Mouse (Mus musculus) hindbrain, embryonic 15.5 days (tissue): ENCODE results near the gene Cplx1. TPM values are rescaled to one million over a fixed set of nuclear protein-coding genes. Genes with fewer than 3 reads are reported as not detected.

Experiments used
- ATAC-seq: fragments of 200-750 bp; cut with Nextera tagmentation; 2 replicates; pipeline ENCODE4 v1.8.0; 2017; ENCODE audit warnings: low read depth, moderate number of reproducible peaks, moderate TSS enrichment; ENCODE audit not compliant: low FRiP score
- H3K27ac ChIP-seq: fragments of 300-500 bp; sonication (generic); replicated peaks from 2 replicates; pipeline ENCODE4 v1.5.1; 2015; ENCODE audit warnings: mild to moderate bottlenecking, inconsistent platforms
- H3K27me3 ChIP-seq: fragments of 300-500 bp; sonication (generic); 2 replicates; pipeline ENCODE4 v1.6.1; 2015; ENCODE audit warnings: control low read depth, inconsistent platforms
- H3K36me3 ChIP-seq: fragments of 300-500 bp; sonication (generic); 2 replicates; pipeline ENCODE4 v1.6.1; 2015; ENCODE audit warnings: control low read depth, inconsistent platforms
- H3K4me1 ChIP-seq: fragments of 300-500 bp; sonication (generic); replicated peaks from 2 replicates; pipeline ENCODE4 v1.6.1; 2015; ENCODE audit warnings: control low read depth, inconsistent platforms
- H3K4me2 ChIP-seq: fragments of 300-500 bp; sonication (generic); 2 replicates; pipeline ENCODE4 v1.6.1; 2015; ENCODE audit warnings: moderate library complexity, mild to moderate bottlenecking, inconsistent platforms
- H3K4me3 ChIP-seq: fragments of 300-500 bp; sonication (generic); 2 replicates; pipeline ENCODE4 v1.5.1; 2015; ENCODE audit warnings: mild to moderate bottlenecking, inconsistent platforms
- H3K9ac ChIP-seq: fragments of 300-500 bp; sonication (generic); 2 replicates; pipeline ENCODE4 v1.6.1; 2015; ENCODE audit warnings: inconsistent platforms
- H3K9me3 ChIP-seq: fragments of 300-500 bp; sonication (generic); 2 replicates; pipeline ENCODE4 v1.6.1; 2016; ENCODE audit warnings: control low read depth, inconsistent platforms
- WGBS: fragments of 180-500 bp; shearing (Covaris S2); methylation state at CpG from one replicate; pipeline ENCODE4 v1.1.7; 2015; 5-methylcytosine and 5-hydroxymethylcytosine counted together
- polyA plus RNA-seq: library from polyadenylated mRNA; unstranded; fragments of >200 nt; fragmentation: Nextera tagmentation; extraction: Ambion mirVana; gene quantifications from 2 replicates; pipeline ENCODE4 v1.2.1, GENCODE M21; 2015

Gene Cplx1
- 170 and 187 TPM in 2 replicates for polyA plus RNA-seq

DNA sequence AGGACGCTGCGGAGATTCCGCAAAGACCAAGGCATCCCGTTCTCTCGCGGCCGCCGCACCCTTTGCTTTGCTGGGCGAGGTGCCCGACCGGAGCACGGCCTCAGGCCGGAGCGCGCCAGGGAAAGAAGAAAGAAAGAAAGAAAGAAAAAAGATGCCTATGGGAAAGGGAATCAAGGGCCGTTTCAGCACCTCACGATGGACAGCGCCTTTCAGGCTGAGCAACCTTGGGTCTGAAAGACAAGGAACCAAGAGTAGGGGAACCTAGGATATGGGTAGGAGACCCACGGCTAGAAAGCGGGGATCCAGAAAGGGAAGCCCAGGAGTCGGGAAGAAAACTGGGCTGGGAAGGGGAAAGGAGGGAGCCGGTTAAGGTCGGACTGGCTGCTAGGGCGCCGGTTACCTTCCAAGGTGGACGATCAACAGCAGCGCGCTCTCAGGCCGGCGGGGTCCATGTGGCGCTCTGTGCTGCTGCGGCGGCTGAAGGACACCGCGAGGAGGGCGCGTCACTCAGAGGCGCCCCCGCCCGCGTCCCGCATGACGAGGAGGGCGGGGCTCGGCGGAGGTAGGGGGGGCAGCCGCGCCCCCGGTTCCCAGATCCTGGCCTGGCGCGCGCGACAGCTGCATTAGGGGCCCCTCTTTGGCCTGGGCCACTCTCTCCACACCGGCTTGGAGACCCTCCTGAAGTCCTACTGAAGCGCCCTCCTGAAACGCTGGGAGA, at the start of gene Cplx1:
TSS of gene Cplx1 (minus strand) at position 536 of the 718 bp plus-strand sequence.
- peak within 1 kb of the TSS; percentile 82 for H3K27ac ChIP-seq

DNA sequence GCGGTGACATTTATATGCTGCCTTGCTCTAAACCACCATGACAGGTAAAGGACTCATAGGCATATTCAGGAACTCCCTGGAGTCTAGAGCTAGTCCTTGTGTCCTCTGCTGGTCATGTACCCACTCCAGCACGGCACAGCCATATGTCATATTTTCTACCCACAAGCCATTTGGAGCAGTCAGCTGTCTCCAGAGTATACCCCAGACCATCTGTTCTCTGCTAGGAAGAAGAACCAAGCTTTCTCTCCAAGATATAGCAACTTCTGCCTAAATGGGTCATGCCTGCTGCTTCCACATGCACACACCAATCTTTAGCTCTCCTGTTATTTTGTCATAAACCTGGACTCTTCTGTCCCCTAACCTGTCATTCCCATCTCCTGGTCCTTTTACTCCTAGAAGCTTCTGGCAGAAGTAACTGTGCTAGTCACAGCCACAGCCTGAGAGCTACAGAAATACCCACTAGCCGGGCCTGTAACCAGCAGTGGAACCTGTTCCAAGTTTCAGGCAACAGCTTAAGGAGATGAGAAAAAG, 31.6 kb upstream of the Cplx1 start:
- no peak overlapping the region for H3K4me3 ChIP-seq
- 70% methylated on average over 3 of the region's 3 CpGs for WGBS
- no peaks in the 10 kb centered on the region for H3K27me3 ChIP-seq
- no peak overlapping the region for H3K9ac ChIP-seq
- H3K36me3 ChIP-seq = peaks cover 81% of the 10 kb centered on the region
- no peak overlapping the region for H3K4me2 ChIP-seq
- H3K27ac ChIP-seq = no peak overlapping the region
- H3K4me1 ChIP-seq = no peaks in the 10 kb centered on the region
- H3K9me3 ChIP-seq = no peaks in the 10 kb centered on the region
- peak; percentile 68; the same call in 1 of the 2 replicates for ATAC-seq

More for the DNA sequence above, at the start of gene Cplx1:
- H3K4me3 ChIP-seq = peak within 1 kb of the TSS; percentile 50
- H3K4me2 ChIP-seq = peak within 1 kb of the TSS; percentile 74
- H3K4me1 ChIP-seq = peaks cover 25% of the 10 kb centered on the region
- peak within 1 kb of the TSS; percentile 70 for H3K9ac ChIP-seq
- under 1% methylated on average over 38 of the region's 56 CpGs for WGBS
- H3K36me3 ChIP-seq = peaks cover 5% of the 10 kb centered on the region; the same call in 1 of the 2 replicates
- peak; percentile 94 for ATAC-seq
- no peaks in the 10 kb centered on the region for H3K9me3 ChIP-seq
- 0 out of 2 replicates have a peak, but pooled peaks cover 10% of the 10 kb centered on the region for H3K27me3 ChIP-seq

- Histone ChIP-seq H3K27ac (no peak overlapping the region), H3K4me1 (no peaks in the 10 kb centered on the region), H3K9ac (no peak overlapping the region), H3K36me3 (peaks cover 91% of the 10 kb centered on the region), H3K4me3 (no peak overlapping the region), H3K9me3 (no peaks in the 10 kb centered on the region), H3K27me3 (no peaks in the 10 kb centered on the region), H3K4me2 (no peak overlapping the region)
- no peak for ATAC-seq
- 94% methylated on average over 6 of the region's 6 CpGs for WGBS
Measured at GRCm38 (mm10) chr5:108573054-108573453, 23.2 kb upstream of the Cplx1 start.

DNA sequence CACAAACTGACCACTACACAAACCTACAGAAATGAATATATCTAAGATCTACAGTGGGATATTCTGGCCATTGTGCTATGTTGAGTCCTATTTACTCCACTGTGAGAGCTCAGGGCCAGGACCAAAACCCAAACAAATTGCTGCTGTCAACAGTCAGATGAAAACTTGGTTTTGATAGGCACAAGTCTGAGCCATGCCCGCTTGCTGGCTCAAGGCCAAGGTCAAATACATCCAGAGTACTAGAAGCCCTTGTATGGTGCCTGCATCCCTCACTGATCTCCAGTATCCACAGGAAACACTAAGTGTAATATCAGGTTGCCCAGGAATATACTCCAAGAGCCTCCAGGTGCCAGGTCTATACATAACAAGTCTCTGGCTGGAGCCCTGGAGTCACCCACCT, 21.2 kb upstream of the Cplx1 start:
- Histone ChIP-seq H3K36me3 (peaks cover 83% of the 10 kb centered on the region), H3K4me2 (no peak overlapping the region), H3K27ac (no peak overlapping the region), H3K9ac (no peak overlapping the region), H3K4me3 (no peak overlapping the region), H3K27me3 (no peaks in the 10 kb centered on the region), H3K9me3 (no peaks in the 10 kb centered on the region), H3K4me1 (no peaks in the 10 kb centered on the region)
- 92% methylated on average over 1 of the region's 1 CpGs for WGBS
- no peak for ATAC-seq

- H3K9me3 ChIP-seq = no peaks in the 10 kb centered on the region
- no peaks in the 10 kb centered on the region for H3K27me3 ChIP-seq
- 0 out of 2 replicates have a peak, but pooled peaks have one; percentile 27 for ATAC-seq
- H3K4me3 ChIP-seq = no peak overlapping the region
- no peak overlapping the region for H3K27ac ChIP-seq
- H3K36me3 ChIP-seq = peaks cover 48% of the 10 kb centered on the region
- H3K4me1 ChIP-seq = no peaks in the 10 kb centered on the region
- no peak overlapping the region for H3K9ac ChIP-seq
- WGBS = 95% methylated on average over 2 of the region's 2 CpGs
- H3K4me2 ChIP-seq = no peak overlapping the region
Measured at GRCm38 (mm10) chr5:108567104-108567503, 17.3 kb upstream of the Cplx1 start.

GRCm38 (mm10) chr5:108566523-108566922, 16.7 kb upstream of the Cplx1 start:
- 90% methylated on average over 4 of the region's 4 CpGs for WGBS
- no peaks in the 10 kb centered on the region for H3K4me1 ChIP-seq
- H3K27me3 ChIP-seq = no peaks in the 10 kb centered on the region
- ATAC-seq = no peak
- H3K36me3 ChIP-seq = peaks cover 42% of the 10 kb centered on the region
- no peak overlapping the region for H3K4me2 ChIP-seq
- no peak overlapping the region for H3K27ac ChIP-seq
- no peak overlapping the region for H3K9ac ChIP-seq
- no peaks in the 10 kb centered on the region for H3K9me3 ChIP-seq
- H3K4me3 ChIP-seq = no peak overlapping the region

GRCm38 (mm10) chr5:108565381-108565780, 15.6 kb upstream of the Cplx1 start:
- H3K9ac ChIP-seq = no peak overlapping the region
- no peaks in the 10 kb centered on the region for H3K9me3 ChIP-seq
- H3K27ac ChIP-seq = no peak overlapping the region
- H3K4me2 ChIP-seq = no peak overlapping the region
- H3K36me3 ChIP-seq = peaks cover 30% of the 10 kb centered on the region
- no peak overlapping the region for H3K4me3 ChIP-seq
- H3K4me1 ChIP-seq = no peaks in the 10 kb centered on the region
- no peak for ATAC-seq
- no peaks in the 10 kb centered on the region for H3K27me3 ChIP-seq
- WGBS = 93% methylated on average over 2 of the region's 2 CpGs

GRCm38 (mm10) chr5:108564346-108564745, 14.5 kb upstream of the Cplx1 start:
- Histone ChIP-seq H3K4me3 (no peak overlapping the region), H3K4me1 (no peaks in the 10 kb centered on the region), H3K27me3 (no peaks in the 10 kb centered on the region), H3K9ac (no peak overlapping the region), H3K9me3 (no peaks in the 10 kb centered on the region), H3K4me2 (no peak overlapping the region), H3K27ac (no peak overlapping the region), H3K36me3 (peaks cover 20% of the 10 kb centered on the region)
- WGBS = 92% methylated on average over 3 of the region's 3 CpGs
- no peak for ATAC-seq

DNA sequence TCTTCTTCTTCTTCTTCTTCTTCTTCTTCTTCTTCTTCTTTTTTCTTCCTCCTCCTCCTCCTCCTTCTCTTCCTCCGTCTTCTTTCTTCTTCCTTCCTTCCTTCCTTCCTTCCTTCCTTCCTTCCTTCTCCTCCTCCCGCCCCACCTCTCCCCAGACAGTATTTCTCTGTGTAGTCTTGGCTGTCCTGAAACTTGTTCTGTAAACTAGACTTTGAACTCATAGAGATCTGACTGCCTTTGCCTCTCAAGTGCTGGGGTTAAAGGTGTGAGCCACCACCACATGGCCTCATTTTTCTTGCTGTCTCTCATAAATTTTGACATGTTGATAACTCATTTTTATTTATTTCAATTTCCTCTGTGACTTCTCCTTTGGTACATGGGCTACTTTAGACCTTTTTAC, 12.7 kb upstream of the Cplx1 start:
- H3K27ac ChIP-seq = no peak overlapping the region
- no peaks in the 10 kb centered on the region for H3K4me1 ChIP-seq
- no peaks in the 10 kb centered on the region for H3K27me3 ChIP-seq
- no peak for ATAC-seq
- no peak overlapping the region for H3K9ac ChIP-seq
- H3K4me3 ChIP-seq = no peak overlapping the region
- H3K4me2 ChIP-seq = no peak overlapping the region
- H3K9me3 ChIP-seq = no peaks in the 10 kb centered on the region
- H3K36me3 ChIP-seq = peaks cover 2% of the 10 kb centered on the region; the same call in 1 of the 2 replicates
- WGBS = 86% methylated on average over 2 of the region's 2 CpGs

GRCm38 (mm10) chr5:108556986-108557385, 7.2 kb upstream of the Cplx1 start:
- Histone ChIP-seq H3K4me1 (no peaks in the 10 kb centered on the region), H3K27me3 (0 out of 2 replicates have a peak, but pooled peaks cover 5% of the 10 kb centered on the region), H3K9me3 (no peaks in the 10 kb centered on the region), H3K9ac (no peak overlapping the region), H3K4me2 (no peak overlapping the region), H3K27ac (no peak overlapping the region), H3K4me3 (no peak overlapping the region), H3K36me3 (no peaks in the 10 kb centered on the region)
- no peak for ATAC-seq
- 89% methylated on average over 4 of the region's 4 CpGs for WGBS

DNA sequence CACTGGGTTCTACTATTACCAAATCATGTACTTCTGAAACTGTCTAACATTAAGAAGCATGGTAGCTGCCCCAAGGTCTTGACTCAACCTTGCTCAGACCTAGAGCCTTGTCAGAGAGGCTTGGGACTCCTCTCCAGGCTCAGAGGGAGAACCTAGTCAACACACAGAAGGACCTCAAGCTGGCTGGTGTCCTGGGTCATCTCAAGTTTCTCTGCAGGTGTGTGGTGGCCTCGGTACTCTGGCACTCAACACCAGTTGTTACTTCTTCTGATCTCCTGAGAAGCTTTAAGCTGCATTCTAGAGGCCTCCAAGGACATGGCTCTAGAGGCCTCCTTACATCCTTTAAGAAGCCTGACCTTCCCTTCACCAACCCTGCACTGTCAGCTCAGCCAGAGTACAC, 4.2 kb upstream of the Cplx1 start:
- Histone ChIP-seq H3K9ac (no peak overlapping the region), H3K4me3 (no peak overlapping the region), H3K27me3 (0 out of 2 replicates have a peak, but pooled peaks cover 10% of the 10 kb centered on the region), H3K4me1 (peaks cover 7% of the 10 kb centered on the region), H3K36me3 (no peaks in the 10 kb centered on the region), H3K27ac (no peak overlapping the region), H3K9me3 (no peaks in the 10 kb centered on the region), H3K4me2 (no peak overlapping the region)
- no peak for ATAC-seq
- 71% methylated on average over 1 of the region's 1 CpGs for WGBS

GRCm38 (mm10) chr5:108550207-108550594, 377 bp upstream of the Cplx1 start:
- Histone ChIP-seq H3K9me3 (no peaks in the 10 kb centered on the region), H3K4me3 (peak overlapping the region; percentile 50), H3K27me3 (0 out of 2 replicates have a peak, but pooled peaks cover 10% of the 10 kb centered on the region), H3K27ac (peak overlapping the region; percentile 82), H3K9ac (peak overlapping the region; percentile 70), H3K36me3 (peaks cover under 1% of the 10 kb centered on the region; the same call in 1 of the 2 replicates), H3K4me1 (peaks cover 25% of the 10 kb centered on the region), H3K4me2 (peak overlapping the region; percentile 74)
- under 1% methylated on average over 16 of the region's 16 CpGs for WGBS
- ATAC-seq = peak; percentile 78
